Mouse (Mus musculus): ENCODE data around the gene Pign. TPM values are rescaled to one million over a fixed set of nuclear protein-coding genes. Genes with fewer than 3 reads are reported as not detected.
A peak's percentile ranks its signal among the peaks of the same experiment; 100 is the strongest.

The Pign gene
- polyA plus RNA-seq (2016; fragmentation: Nextera tagmentation; extraction: Ambion mirVana): 12.8 and 14.9 TPM in 2 replicates

GRCm38 (mm10) chr1:105663171-105663961, at the start of gene Pign, which contains the start of gene Relch:
Gene Pign, minus strand, starts transcription at chr1:105663677.
Gene Relch, plus strand, starts transcription at chr1:105663861.
- peak; percentile 100 for DNase-seq (ENCODE audit: low spot score)
- H3K4me1 ChIP-seq: peaks cover 11% of the 10 kb centered on the region; the same call in 1 of the 2 replicates
- under 1% methylated on average over 41 of the region's 41 CpGs for WGBS

GRCm38 (mm10) chr1:105712822-105713221, 49.3 kb upstream of the Pign start:
- Histone ChIP-seq H3K27me3 (ENCODE audit: insufficient read depth, poor library complexity, severe bottlenecking) (no peaks in the 10 kb centered on the region), H3K36me3 (peaks cover 23% of the 10 kb centered on the region; the same call in 1 of the 2 replicates), H3K9me3 (no peaks in the 10 kb centered on the region), H3K4me1 (no peaks in the 10 kb centered on the region), H3K4me3 (no peak overlapping the region), H3K27ac (no peak overlapping the region)
- 90% methylated on average over 2 of the region's 2 CpGs for WGBS
- DNase-seq (ENCODE audit: low spot score): no peak

More at GRCm38 (mm10) chr1:105663171-105663961, at the start of gene Pign, which contains the start of gene Relch:
- peak within 1 kb of the TSS; percentile 87 for H3K4me3 ChIP-seq
- no peaks in the 10 kb centered on the region for H3K9me3 ChIP-seq
- no peaks in the 10 kb centered on the region for H3K27me3 ChIP-seq (ENCODE audit: insufficient read depth, poor library complexity, severe bottlenecking)
- H3K36me3 ChIP-seq: peaks cover 7% of the 10 kb centered on the region; the same call in 1 of the 2 replicates
- peak within 1 kb of the TSS; percentile 84 for H3K27ac ChIP-seq

DNA sequence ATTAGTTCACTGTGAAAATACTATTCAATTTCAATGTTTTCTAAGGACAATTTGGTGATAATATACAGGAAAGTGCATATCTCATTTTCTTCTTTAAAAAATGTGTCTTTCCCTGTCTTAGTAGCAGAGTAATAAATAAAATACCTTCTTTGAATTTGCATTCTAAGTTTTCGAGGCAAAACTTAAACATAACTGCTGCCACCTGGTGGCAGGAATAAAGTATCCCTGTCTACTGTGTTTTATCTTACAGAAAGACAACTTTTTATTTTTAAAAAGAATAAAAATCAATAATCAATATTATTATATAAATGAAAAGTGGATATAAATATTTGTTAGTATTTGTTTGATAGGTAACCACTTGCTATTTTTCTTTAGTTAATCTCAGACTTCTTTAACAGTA, 47.8 kb upstream of the Pign start:
- WGBS: 60% methylated on average over 1 of the region's 1 CpGs
- no peak overlapping the region for H3K27ac ChIP-seq
- no peaks in the 10 kb centered on the region for H3K9me3 ChIP-seq
- DNase-seq (ENCODE audit: low spot score): no peak
- H3K36me3 ChIP-seq: peaks cover 34% of the 10 kb centered on the region; the same call in 1 of the 2 replicates
- H3K27me3 ChIP-seq (ENCODE audit: insufficient read depth, poor library complexity, severe bottlenecking): no peaks in the 10 kb centered on the region
- H3K4me1 ChIP-seq: no peaks in the 10 kb centered on the region
- H3K4me3 ChIP-seq: no peak overlapping the region

- Histone ChIP-seq H3K9me3 (no peaks in the 10 kb centered on the region), H3K4me3 (no peak overlapping the region), H3K4me1 (no peaks in the 10 kb centered on the region), H3K27me3 (ENCODE audit: insufficient read depth, poor library complexity, severe bottlenecking) (no peaks in the 10 kb centered on the region), H3K36me3 (peaks cover 29% of the 10 kb centered on the region; the same call in 1 of the 2 replicates), H3K27ac (no peak overlapping the region)
- WGBS: 86% methylated on average over 2 of the region's 2 CpGs
- no peak for DNase-seq (ENCODE audit: low spot score)
Measured at GRCm38 (mm10) chr1:105709415-105709814, 45.9 kb upstream of the Pign start.

GRCm38 (mm10) chr1:105700984-105701530, 37.6 kb upstream of the Pign start:
- DNase-seq (ENCODE audit: low spot score): no peak
- H3K27ac ChIP-seq: no peak overlapping the region
- no peaks in the 10 kb centered on the region for H3K4me1 ChIP-seq
- H3K4me3 ChIP-seq: no peak overlapping the region
- 89% methylated on average over 4 of the region's 4 CpGs for WGBS
- H3K36me3 ChIP-seq: peaks cover 6% of the 10 kb centered on the region; the same call in 1 of the 2 replicates
- no peaks in the 10 kb centered on the region for H3K27me3 ChIP-seq (ENCODE audit: insufficient read depth, poor library complexity, severe bottlenecking)
- no peaks in the 10 kb centered on the region for H3K9me3 ChIP-seq

- 0 out of 2 replicates have a peak, but pooled peaks cover 6% of the 10 kb centered on the region for H3K36me3 ChIP-seq
- DNase-seq (ENCODE audit: low spot score): no peak
- H3K9me3 ChIP-seq: no peaks in the 10 kb centered on the region
- no peaks in the 10 kb centered on the region for H3K27me3 ChIP-seq (ENCODE audit: insufficient read depth, poor library complexity, severe bottlenecking)
- H3K4me1 ChIP-seq: no peaks in the 10 kb centered on the region
- no peak overlapping the region for H3K27ac ChIP-seq
- H3K4me3 ChIP-seq: no peak overlapping the region
- 83% methylated on average over 2 of the region's 2 CpGs for WGBS
Measured at GRCm38 (mm10) chr1:105695581-105695980, 32.1 kb upstream of the Pign start.

DNA sequence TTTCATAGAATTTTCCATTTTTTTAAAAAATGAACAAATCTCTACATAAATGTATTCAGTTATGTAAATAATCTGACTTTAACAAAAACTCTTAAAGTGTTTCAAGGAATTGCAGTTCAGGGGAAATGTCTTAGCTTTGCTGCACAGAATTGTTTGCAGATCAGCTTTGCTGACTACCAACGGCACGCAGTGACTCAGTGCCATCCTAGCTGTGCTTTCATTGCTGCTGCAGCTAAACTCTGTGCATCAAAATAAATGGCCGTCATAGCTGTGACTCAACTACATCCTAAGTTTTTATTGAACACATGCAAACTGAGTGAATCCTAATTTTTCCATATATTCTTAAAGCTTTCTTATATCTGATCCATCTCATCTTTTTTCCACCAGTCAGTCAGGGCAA, 22.0 kb upstream of the Pign start:
- 89% methylated on average over 3 of the region's 3 CpGs for WGBS
- Histone ChIP-seq H3K4me1 (no peaks in the 10 kb centered on the region), H3K4me3 (no peak overlapping the region), H3K9me3 (no peaks in the 10 kb centered on the region), H3K27me3 (ENCODE audit: insufficient read depth, poor library complexity, severe bottlenecking) (no peaks in the 10 kb centered on the region), H3K27ac (no peak overlapping the region), H3K36me3 (no peaks in the 10 kb centered on the region)
- no peak for DNase-seq (ENCODE audit: low spot score)

GRCm38 (mm10) chr1:105680587-105680986, 17.1 kb upstream of the Pign start:
- WGBS: 58% methylated on average over 1 of the region's 1 CpGs
- H3K9me3 ChIP-seq: no peaks in the 10 kb centered on the region
- H3K4me1 ChIP-seq: no peaks in the 10 kb centered on the region
- no peaks in the 10 kb centered on the region for H3K27me3 ChIP-seq (ENCODE audit: insufficient read depth, poor library complexity, severe bottlenecking)
- H3K27ac ChIP-seq: no peak overlapping the region
- DNase-seq (ENCODE audit: low spot score): no peak
- H3K36me3 ChIP-seq: peaks cover 2% of the 10 kb centered on the region; the same call in 1 of the 2 replicates
- no peak overlapping the region for H3K4me3 ChIP-seq

GRCm38 (mm10) chr1:105674763-105675162, 11.3 kb upstream of the Pign start:
- H3K36me3 ChIP-seq: peaks cover 2% of the 10 kb centered on the region; the same call in 1 of the 2 replicates
- 86% methylated on average over 2 of the region's 2 CpGs for WGBS
- H3K9me3 ChIP-seq: no peaks in the 10 kb centered on the region
- DNase-seq (ENCODE audit: low spot score): no peak
- no peak overlapping the region for H3K4me3 ChIP-seq
- no peaks in the 10 kb centered on the region for H3K27me3 ChIP-seq (ENCODE audit: insufficient read depth, poor library complexity, severe bottlenecking)
- no peaks in the 10 kb centered on the region for H3K4me1 ChIP-seq
- H3K27ac ChIP-seq: no peak overlapping the region

- Histone ChIP-seq H3K4me3 (no peak overlapping the region), H3K4me1 (peaks cover 7% of the 10 kb centered on the region; the same call in 1 of the 2 replicates), H3K9me3 (no peaks in the 10 kb centered on the region), H3K36me3 (no peaks in the 10 kb centered on the region), H3K27ac (no peak overlapping the region), H3K27me3 (ENCODE audit: insufficient read depth, poor library complexity, severe bottlenecking) (no peaks in the 10 kb centered on the region)
- no peak for DNase-seq (ENCODE audit: low spot score)
Measured at GRCm38 (mm10) chr1:105669700-105670099, 6.2 kb upstream of the Pign start.

- under 1% methylated on average over 68 of the region's 68 CpGs for WGBS
- H3K9me3 ChIP-seq: no peaks in the 10 kb centered on the region
- peaks cover 11% of the 10 kb centered on the region; the same call in 1 of the 2 replicates for H3K4me1 ChIP-seq
- H3K27ac ChIP-seq: peak overlapping the region; percentile 84
- H3K4me3 ChIP-seq: peak overlapping the region; percentile 87
- DNase-seq (ENCODE audit: low spot score): no peak
- no peaks in the 10 kb centered on the region for H3K36me3 ChIP-seq
- H3K27me3 ChIP-seq (ENCODE audit: insufficient read depth, poor library complexity, severe bottlenecking): no peaks in the 10 kb centered on the region
Measured at GRCm38 (mm10) chr1:105663962-105664812, 710 bp upstream of the Pign start.

GRCm38 (mm10) chr1:105662820-105663170, 682 bp downstream of the Pign start:
- no peak for DNase-seq (ENCODE audit: low spot score)
- peak overlapping the region; percentile 84 for H3K27ac ChIP-seq
- no peaks in the 10 kb centered on the region for H3K27me3 ChIP-seq (ENCODE audit: insufficient read depth, poor library complexity, severe bottlenecking)
- peaks cover 7% of the 10 kb centered on the region; the same call in 1 of the 2 replicates for H3K36me3 ChIP-seq
- WGBS: 7% methylated on average over 6 of the region's 6 CpGs
- H3K4me3 ChIP-seq: peak overlapping the region; percentile 87
- H3K9me3 ChIP-seq: no peaks in the 10 kb centered on the region
- H3K4me1 ChIP-seq: peaks cover 11% of the 10 kb centered on the region; the same call in 1 of the 2 replicates

Measured in heart, embryonic 10.5 days (tissue).